Mouse (Mus musculus) cerebellum, postnatal 36 days (tissue): ENCODE measurements at regions not wholly inside any gene's neighbourhood (a gene's known extent, or its start where the extent isn't known, plus 50 kb on each side); places are given as distances from the start of the nearest gene placed in this dataset.

Experiments
- DNase-seq, 2 experiments: peaks; one replicate each; pipeline ENCODE4 v3.0.0; 2021 to 2022; ENCODE audit warnings: mixed read lengths in 2 of 2

- DNase-seq, result peak; percentile 9 to 14
These were observed 1048.1 kb upstream of the Tmprss15 start for GRCm38 (mm10) chr16:80138963-80139362.

DNA sequence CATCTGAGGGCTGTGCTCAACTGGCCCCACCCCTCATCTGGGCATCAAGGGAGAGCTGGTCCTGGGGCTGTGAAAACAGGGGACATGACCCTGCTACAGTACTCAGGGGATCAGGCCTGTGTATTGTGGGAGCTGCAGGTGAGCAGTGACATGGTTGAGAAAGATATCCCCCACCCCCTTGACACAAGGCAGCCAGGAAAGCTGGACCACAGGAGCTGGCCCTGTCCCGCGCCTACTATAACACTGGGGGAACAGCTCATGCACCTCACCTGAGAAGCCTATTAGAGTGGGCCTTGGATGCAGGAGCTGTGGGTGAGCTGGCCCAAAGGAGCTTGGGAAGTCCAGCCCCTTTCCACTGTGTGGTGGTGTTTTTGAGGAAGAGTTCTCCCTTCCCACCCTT is 1047.3 kb upstream of the Tmprss15 start:
- no peak for DNase-seq
